ENCODE assay signal across 10 mouse cellular contexts in genomic region chr7:139584221-139585175, GRCm38 (mm10). TPM values are rescaled to one million over a fixed set of nuclear protein-coding genes. Genes with fewer than 3 reads are reported as not detected.
DNase-seq lines count a peak whose midpoint lies in the region; ATAC-seq and TF ChIP-seq lines count a peak whose summit lies in the region.
"Had no signal": no experiment of that assay in that cellular context is flagged by ENCODE, and none has a peak within 500 bp of the region (broad histone marks: within the 10 kb centered on the region; RNA-seq: fewer than 3 reads in every experiment).

No protein-coding gene starts in this region.

- H3K9me3 ChIP-seq in embryonic facial prominence, embryonic 10.5 days = no peaks in the 10 kb centered on the region
- H3K9me3 ChIP-seq in hindbrain, embryonic 14.5 days (ENCODE audit: control insufficient read depth, low read length) = no peaks in the 10 kb centered on the region

- TF ChIP-seq CTCF in kidney, adult 2 months (conservative IDR thresholded peaks at IDR 0.05; ENCODE audit: insufficient read depth, insufficient read length, low read depth, low read length) = no peak

- no peak overlapping the region for H3K27ac ChIP-seq in kidney, adult 2 months (ENCODE audit: insufficient read depth, low read depth, low read length)
- H3K27ac ChIP-seq in embryonic facial prominence, embryonic 10.5 days (replicated peaks) = no peak overlapping the region
- no peak overlapping the region for H3K27ac ChIP-seq in hindbrain, embryonic 14.5 days

- H3K4me3 ChIP-seq in kidney, adult 2 months (ENCODE audit: insufficient read depth, low read depth, low read length) = no peak overlapping the region
- peak overlapping the region; percentile 39 for H3K4me3 ChIP-seq in embryonic facial prominence, embryonic 10.5 days
- H3K4me3 ChIP-seq in hindbrain, embryonic 14.5 days (replicated peaks; ENCODE audit: low read length) = no peak overlapping the region

- no peaks in the 10 kb centered on the region for H3K36me3 ChIP-seq in kidney, adult 2 months (ENCODE audit: control insufficient read depth, insufficient read depth, low read length)
- H3K36me3 ChIP-seq in embryonic facial prominence, embryonic 10.5 days (replicated peaks) = no peaks in the 10 kb centered on the region; the same call in 1 of the 2 replicates
- no peaks in the 10 kb centered on the region for H3K36me3 ChIP-seq in hindbrain, embryonic 14.5 days (replicated peaks; ENCODE audit: control insufficient read depth, insufficient read depth)

- H3K4me2 ChIP-seq in hindbrain, embryonic 14.5 days (replicated peaks) = 0 out of 2 replicates have a peak overlapping the region, but pooled peaks have one; percentile 10

- DNase-seq in kidney, adult 2 months = peak; percentile 9
- no peak for DNase-seq in kidney, adult 11 months
- DNase-seq in embryonic facial prominence, embryonic 10.5 days (ENCODE audit: low spot score) = peak; percentile 50
- peak; percentile 42 for DNase-seq in hindbrain, embryonic 14.5 days (ENCODE audit: low spot score)
- peak; percentile 60 for DNase-seq in neural tube, embryonic 10.5 days (ENCODE audit: extremely low spot score, low spot score)
- DNase-seq in urinary bladder, postnatal 25 days (ENCODE audit: low spot score) = no peak
- DNase-seq in adrenal gland, postnatal 4 days (ENCODE audit: low spot score in 2 of 2) = no peak

- H3K9ac ChIP-seq in hindbrain, embryonic 14.5 days = no peak overlapping the region

- H3K4me1 ChIP-seq in kidney, adult 2 months (ENCODE audit: control insufficient read depth, insufficient read depth, low read length) = 0 out of 2 replicates have a peak, but pooled peaks cover 3% of the 10 kb centered on the region
- peaks cover 37% of the 10 kb centered on the region for H3K4me1 ChIP-seq in embryonic facial prominence, embryonic 10.5 days
- H3K4me1 ChIP-seq in hindbrain, embryonic 14.5 days (replicated peaks; ENCODE audit: control insufficient read depth, insufficient read depth, low read length) = peaks cover 12% of the 10 kb centered on the region; the same call in 1 of the 2 replicates

- 5% methylated on average over 53 of the region's 53 CpGs for WGBS in kidney, adult 2 months
- under 1% methylated on average over 53 of the region's 53 CpGs for WGBS in embryonic facial prominence, embryonic 10.5 days
- WGBS in hindbrain, embryonic 14.5 days = 1% methylated on average over 53 of the region's 53 CpGs

- ATAC-seq in hindbrain, embryonic 14.5 days (ENCODE audit: low FRiP score) = 0 out of 2 replicates have a peak, but pooled peaks have one; percentile 10
- ATAC-seq in erythroblast, adult 5-6 weeks (replicated peaks; ENCODE audit: low FRiP score, poor library complexity, severe bottlenecking) = no peak

- peaks cover 3% of the 10 kb centered on the region for H3K27me3 ChIP-seq in kidney, adult 2 months (replicated peaks; ENCODE audit: control insufficient read depth, insufficient read depth, low read length)
- H3K27me3 ChIP-seq in embryonic facial prominence, embryonic 10.5 days (replicated peaks; ENCODE audit: low read depth, poor library complexity, severe bottlenecking) = peaks cover 100% of the 10 kb centered on the region
- peaks cover 98% of the 10 kb centered on the region for H3K27me3 ChIP-seq in hindbrain, embryonic 14.5 days (ENCODE audit: control insufficient read depth, insufficient read depth, low read length)

- TF ChIP-seq POLR2A in kidney, adult 2 months (IDR thresholded peaks at IDR 0.05; ENCODE audit: low read depth, low read length) = no peak

RNA-seq across cellular contexts. Expression of gene Nkx6-2, which starts 1.9 kb away (rescaled TPM):
- polyA plus RNA-seq in kidney, adult 2 months (2012; rRNA removed) = 0.06 TPM in 1 of 2 replicates, not detected in the other
- polyA plus RNA-seq in embryonic facial prominence, embryonic 10.5 days (2016; fragmentation: Nextera tagmentation; extraction: Ambion mirVana) = 3.8 and 15.1 TPM in 2 replicates
- 13.7 and 15.1 TPM in 2 replicates for polyA plus RNA-seq in hindbrain, embryonic 14.5 days (2014; fragmentation: Nextera tagmentation; extraction: Ambion mirVana)
- not detected for total RNA-seq in adrenal gland, postnatal 4 days (2021)
- total RNA-seq in erythroblast, adult 5-6 weeks (2015; ENCODE audit: low replicate concordance) = not detected in 2 replicates
- not detected in 2 replicates for total RNA-seq in erythroblast, adult 5-6 weeks (2017; ENCODE audit: low replicate concordance)
- total RNA-seq: hematopoietic stem cell, adult 5-6 weeks; neutrophil, adult 5-6 weeks had no signal

Comparison
In these comparisons a context has a peak if more than half of its experiments do, and no peak if none do; other contexts are left out.
1. DNase-seq: peak in kidney, adult 2 months (single experiment), embryonic facial prominence, embryonic 10.5 days (single experiment), hindbrain, embryonic 14.5 days (single experiment) and neural tube, embryonic 10.5 days (single experiment); none in kidney, adult 11 months (single experiment), urinary bladder, postnatal 25 days (single experiment) and adrenal gland, postnatal 4 days (0 of 2).